Mouse (Mus musculus) MEL-GATA-1-ER (cell line): ENCODE data around the gene Tns3.
"Not testable (repeated sequence)": the region's sequence is repeated elsewhere in the genome, so short reads cannot be mapped to it uniquely, and the experiment has no call there.

ENCODE experiments used
- DNase-seq: peaks from one replicate; pipeline ENCODE4 v3.0.0-alpha.2; 2012; ENCODE audit warnings: low read depth; ENCODE audit errors: extremely low read depth

Tns3 gene

DNA sequence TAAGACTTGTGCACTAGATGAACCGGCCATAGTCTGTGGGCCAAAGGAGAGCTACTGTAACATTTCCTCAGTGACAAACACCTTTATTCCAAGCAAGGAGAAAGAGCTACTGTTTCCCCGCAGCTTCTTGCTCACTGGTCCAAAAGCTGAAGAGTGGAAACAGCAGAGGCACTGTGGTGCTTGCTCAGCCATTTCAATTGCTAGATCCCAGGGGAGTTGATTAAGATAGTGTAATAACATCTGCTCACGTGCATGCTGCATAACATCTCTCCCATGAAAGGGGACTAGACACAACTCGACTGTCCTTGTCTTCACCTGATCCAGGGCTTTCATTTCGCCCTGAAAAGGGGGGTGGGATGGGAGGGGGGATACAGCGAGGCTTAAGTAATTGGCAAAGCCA lies 41.7 kb downstream of the Tns3 start:
- no peak for DNase-seq

DNA sequence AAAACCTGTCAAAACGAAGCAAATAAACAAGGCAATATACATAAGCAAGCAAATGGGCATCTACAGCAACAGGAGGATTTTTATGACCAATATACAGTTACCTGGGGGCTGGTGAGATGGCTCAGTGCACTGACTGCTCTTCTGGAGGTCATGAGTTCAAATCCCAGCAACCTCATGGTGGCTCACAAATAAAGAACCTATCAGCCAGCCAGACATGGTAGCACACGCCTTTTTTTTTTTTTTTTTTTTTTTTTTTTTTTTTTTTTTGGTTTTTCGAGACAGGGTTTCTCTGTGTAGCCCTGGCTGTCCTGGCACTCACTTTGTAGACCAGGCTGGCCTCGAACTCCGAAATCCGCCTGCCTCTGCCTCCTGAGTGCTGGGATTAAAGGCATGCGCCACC lies 45.2 kb downstream of the Tns3 start:
- not testable (repeated sequence) for DNase-seq

DNA sequence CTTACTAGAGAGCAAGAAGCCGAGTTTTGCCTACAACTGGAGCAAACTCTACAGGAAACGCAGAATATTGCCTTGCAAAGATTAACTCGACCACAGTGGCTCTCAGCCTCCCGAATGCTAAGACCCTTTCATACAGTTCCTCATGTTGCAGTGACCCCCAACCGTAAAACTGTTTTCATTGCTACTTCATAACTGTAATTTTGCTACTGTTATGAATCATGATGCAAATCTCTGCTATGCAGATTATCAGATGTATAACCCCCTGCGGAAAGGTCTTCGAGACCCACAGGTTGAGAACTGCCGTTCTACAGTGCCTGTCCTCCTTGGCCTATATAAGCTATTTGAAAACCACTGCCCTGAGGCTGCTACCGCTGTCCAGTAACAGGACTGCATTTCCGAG lies 46.0 kb downstream of the Tns3 start:
- DNase-seq: no peak

DNA sequence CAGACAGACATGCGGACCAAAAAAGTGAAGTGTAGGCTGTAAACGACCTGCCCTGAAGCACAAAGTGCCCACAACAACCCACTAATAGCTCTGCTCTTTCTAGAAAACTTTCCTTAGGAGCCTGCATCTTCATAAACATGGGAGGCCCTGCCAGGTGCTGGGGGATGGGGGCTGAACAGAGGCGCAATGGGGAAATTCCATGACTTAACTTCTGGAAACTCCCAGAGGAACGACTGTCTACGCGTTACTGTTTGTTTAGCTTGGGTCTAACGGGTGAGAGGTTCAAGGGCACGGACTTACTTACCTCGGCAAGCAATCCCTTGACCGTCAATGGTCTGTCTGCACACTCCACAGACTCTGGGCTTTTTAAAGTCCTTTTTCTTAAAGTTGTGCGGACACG lies 48.9 kb downstream of the Tns3 start:
- no peak for DNase-seq

DNA sequence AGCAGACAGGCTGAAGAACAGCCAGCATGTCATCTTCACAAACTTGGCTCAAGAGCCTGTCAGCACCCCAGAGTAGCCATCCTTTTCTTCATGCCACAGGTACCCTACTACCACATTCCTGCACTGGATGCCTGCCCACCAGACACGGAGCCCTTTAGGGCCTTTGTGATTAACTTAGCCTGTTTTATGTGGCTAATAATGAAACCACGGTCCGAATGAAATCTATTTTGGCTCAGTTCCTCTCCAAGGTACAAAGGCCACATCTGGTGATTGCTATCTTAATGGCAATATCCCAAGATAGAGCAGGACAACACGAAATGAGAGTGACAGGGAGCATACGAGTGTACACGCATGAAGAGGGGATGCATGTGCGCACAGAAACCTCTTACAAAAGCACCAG lies 53.9 kb downstream of the Tns3 start:
- no peak for DNase-seq

DNA sequence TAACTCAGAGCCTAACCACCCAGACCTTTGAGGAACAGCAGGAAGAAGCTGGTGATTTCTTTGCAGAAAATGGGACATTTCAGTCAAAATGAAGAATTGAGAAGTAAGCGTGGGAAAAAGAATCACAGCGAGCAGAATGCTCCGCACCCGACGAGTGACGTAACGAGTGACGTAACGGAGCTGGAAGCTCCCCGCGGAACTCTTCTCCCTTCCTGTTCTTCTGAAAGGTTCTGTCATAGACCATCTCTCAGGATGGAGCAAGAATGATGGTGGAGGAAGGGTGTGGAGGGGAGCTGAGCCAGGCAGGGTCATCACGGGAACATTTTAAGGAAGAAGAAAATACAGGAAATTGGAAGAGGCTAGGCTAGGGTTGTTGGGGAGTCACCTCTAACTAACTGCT lies 54.5 kb downstream of the Tns3 start:
- DNase-seq: no peak

DNA sequence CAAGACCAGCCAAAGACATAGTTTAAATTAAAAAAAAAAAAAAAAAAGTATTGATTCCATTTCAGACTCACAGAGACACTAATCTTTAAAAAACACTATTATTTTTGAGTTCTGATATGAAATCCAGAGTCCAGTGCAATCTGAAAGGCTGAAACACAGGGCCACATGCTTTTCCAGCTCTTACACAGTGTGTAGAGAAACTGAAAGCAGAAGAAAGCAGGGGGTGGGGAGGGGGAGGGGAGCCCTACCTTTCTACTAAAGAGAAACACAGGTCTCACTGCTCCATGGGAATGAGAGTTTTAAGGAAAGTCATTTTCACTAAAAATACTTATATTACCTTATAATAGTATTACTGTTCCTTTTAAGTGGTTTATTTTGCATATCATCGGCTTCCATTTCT lies 57.2 kb downstream of the Tns3 start:
- DNase-seq: no peak

DNA sequence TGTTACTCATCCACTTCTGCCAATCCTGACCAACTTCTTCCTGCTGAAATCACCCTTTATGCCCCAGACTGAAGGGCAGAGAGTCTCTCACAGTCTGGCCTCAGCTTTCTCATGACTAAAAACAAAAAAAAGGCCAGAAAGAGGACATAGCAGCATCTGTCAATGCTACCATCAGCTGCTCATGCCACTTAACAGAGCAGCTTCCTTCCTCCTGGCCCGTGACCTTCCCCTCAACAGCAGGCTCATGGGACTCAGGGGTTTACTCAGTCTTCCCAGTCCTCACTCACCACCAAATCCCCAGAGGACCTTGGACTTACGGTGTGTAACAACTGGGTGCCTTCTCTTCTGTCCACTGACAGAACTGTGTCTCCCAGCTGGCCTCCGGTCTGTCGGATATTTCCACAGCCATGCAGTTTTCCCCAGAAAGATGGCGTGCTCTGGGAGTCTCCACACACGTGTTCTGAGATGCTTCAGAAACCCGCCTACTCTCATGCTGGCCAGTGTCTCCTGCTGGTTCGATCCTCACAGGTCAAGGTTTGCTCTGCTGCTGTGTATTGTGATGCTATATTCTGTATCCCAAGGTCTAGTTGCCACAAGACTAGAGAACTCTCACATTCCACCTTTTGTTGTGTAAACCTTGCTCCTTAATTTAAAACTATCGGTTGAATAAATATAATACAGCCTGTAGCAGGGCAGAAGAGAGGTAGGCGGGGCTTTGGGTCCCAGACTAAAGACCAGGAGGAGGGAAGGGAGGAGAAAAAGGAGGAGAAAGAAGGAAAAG lies 59.4 kb downstream of the Tns3 start:
- no peak for DNase-seq

DNA sequence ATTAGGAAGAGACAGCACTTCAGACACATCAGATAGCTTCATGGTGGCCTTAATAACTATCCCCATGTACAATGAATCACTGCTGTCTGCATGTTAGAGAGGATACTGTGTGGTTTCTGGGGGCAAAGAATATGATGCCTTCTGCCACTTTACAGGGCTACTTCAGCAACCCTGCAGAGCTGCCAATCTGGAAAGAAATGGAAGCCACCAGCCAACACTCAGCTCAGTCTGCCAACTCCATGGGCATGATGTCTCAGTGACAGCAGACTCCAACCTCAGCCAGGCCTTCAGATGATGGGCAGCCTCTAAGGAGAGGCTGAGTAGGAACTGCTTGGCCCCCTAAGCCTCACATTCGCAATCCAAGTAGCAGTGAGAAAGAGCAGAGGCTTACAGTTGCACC lies 61.7 kb downstream of the Tns3 start:
- DNase-seq: no peak

DNA sequence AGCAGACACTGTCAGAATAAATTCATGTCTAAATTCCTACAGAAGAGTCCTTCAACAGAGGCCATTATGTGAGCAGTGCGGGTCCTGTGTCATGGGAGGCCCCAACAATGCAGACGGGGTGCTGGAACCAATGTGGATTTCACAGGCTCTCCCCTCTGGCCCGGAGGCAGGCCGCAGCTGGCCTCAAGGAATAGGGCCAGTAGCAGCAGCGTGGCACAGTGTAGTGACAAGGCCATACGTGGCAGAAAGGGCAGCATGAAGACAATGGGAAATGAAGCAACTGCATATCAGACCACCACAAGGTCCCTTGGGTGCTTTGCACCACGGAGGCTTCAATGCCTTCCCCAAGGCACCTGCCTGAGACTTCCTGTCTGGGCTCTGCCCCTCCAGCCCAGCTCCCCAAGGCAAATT lies 62.9 kb downstream of the Tns3 start:
- DNase-seq: no peak

DNA sequence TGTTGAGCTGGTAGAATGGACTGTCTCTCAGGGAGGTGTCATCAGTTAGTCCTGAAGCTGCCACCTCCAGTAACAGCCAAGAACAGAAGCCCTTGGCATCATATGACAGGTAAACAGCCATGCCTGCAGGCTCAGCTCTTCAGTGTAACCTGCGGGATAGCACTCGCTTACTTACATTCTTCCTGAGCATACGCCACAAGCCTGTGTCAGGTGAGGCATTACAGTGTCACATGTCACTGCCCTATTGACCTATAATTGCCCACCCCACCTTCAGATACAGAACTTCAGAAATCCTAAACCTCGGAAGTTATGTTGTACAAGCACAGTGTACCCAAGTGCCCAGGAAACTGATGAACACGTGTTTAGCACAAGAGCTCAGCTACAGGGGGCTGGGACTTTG lies 68.7 kb downstream of the Tns3 start:
- no peak for DNase-seq

DNA sequence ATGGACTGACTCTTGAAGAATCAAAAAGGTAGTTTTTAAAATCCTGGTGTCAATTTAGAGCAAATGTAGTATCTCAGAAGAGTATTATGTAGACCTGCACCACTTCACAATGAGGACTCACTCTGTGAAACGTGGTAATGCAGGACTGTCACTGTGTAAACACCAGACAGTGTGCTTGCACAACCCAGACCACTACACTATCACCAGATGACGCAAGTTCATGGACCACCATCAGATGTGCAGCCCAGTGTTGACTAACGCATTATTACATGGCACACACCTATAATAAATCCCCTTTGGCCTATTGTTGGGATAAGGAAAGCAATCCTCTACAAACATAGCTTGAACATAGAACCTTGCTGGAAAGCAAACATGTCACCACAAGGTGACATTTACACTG lies 71.2 kb downstream of the Tns3 start:
- DNase-seq: no peak

DNA sequence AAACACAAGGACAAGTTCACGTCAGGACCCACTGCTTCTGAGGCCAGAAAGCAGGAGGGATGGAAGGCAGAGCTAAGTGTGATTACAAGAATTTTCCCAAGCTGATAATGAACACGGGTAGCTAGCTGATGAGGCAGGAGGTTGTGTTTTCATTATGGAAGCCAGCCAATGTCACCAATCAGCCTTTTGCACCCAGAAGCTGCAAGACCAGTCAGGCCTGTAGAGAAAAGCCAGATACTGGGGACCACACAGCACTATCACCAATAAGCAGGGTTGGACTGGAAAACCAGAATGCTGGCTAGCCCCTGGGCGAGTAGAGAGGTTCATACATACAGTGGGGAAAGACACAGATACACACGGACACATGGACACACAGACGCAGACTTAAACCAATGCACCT lies 73.1 kb downstream of the Tns3 start:
- DNase-seq: no peak

DNA sequence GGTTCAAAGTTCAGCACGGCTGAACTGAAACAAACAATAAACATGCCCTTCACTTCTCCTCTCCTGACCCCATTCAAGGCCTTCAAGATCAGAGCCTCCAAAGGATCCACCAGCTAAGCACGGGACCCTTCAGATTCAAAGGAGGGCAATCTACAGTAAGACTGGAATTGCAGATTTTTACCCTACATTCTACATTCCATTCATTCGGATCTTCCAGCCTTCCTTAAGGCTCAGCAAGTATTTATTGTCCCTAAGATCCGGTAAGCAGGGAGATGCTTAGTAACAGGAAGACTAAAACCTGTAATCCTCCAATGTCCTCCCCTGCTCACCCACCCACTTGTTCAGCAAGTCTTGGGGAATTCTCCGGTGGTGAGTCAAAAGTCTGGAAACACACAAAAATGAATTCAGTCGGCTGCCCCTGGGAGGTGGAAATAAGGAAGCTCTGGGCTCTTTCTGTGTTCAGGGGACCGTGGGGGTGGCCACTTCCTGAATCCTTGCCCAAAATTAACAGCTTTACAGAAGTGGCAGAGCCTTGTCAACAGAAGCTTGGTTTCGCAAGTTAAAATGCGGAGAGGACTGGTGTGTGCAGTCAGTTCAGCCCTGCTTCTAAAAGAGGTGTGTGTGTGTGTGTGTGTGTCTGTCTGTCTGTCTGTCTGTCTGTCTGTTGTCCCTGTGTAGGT lies 75.0 kb downstream of the Tns3 start:
- no peak for DNase-seq

DNA sequence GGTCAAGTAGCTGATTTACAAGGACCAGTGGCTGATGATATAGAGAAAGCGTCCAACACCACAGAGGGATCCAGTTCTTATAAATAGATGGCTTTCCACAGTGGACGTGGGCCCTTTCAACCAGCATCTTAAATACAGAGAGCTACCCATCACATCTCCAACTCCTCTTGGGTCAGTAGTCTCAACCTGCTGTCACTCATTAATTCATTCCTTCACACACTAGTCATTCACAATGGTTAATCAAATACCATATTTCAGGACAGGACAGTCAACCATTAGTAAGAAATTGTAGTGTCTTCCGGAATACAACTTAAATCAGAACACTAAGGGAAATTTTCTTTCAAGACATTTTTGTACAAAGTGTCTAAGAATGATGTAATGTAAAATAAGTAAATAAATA lies 76.4 kb downstream of the Tns3 start:
- no peak for DNase-seq

DNA sequence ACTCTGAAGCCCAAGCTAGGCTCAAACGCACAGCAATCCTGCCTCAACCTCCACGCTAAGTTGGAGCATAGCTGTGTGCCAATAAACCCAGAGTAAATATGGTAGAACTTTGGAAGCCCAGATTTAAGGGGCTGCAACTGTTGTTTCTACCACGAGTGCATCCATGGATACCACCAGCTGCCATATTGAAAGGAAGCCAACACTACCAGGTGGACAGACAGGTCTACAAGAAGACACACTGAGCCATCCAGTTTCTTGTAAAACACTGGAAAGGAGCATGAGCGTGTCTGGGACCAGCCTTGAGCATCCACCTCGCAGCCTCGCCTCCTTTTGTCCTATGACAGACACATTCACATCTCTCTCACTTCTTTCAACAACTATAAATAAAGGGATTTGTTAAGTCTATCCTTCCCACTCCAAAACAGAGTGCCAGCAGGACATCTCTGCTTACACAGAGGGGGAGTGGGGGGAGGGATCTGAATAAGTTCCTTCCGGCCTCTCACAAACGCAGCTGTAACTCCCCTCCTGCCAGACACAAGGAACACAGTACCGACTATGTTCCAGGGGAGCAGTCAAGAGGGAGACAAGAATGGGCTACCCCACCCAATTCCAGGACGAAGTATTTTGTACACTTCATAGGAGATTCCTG lies 77.2 kb downstream of the Tns3 start:
- no peak for DNase-seq

DNA sequence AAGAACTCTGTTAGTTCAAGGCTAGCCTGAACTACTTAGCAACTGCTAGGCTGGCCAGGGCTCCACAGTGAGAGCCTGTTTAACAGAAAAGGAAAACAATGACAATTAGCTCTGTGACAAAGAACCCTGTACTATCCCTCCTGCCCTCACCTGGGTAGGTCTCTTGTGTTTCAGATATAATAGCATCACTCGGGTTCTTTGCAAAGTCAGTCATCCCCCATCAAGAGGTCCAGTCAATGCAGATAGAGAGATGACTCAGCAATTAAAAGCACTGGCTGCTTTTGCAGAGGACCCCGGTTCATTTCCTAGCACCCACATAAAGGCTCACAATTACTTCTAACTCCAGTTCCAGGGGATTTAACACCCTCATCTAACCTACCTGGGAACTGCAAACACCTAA lies 78.0 kb downstream of the Tns3 start:
- no peak for DNase-seq

DNA sequence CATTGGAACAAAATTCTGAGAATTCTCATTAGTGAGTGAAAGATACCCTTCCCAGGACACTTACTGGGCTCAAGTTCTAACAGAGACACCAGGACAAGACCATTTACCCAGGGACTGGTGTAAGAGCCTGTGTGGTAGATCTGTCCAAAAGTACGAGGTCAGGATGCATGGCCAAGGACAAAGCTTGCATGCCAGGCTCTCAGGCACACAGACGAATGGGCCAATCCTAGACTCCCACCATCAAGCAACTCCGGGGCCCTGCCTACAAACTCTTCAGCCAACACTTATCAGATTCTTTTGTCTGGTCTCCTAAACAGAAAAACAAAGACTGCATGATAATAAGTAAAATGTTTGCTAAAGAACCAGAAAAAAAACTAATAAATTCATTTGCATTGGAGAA lies 78.6 kb downstream of the Tns3 start:
- DNase-seq: no peak

DNA sequence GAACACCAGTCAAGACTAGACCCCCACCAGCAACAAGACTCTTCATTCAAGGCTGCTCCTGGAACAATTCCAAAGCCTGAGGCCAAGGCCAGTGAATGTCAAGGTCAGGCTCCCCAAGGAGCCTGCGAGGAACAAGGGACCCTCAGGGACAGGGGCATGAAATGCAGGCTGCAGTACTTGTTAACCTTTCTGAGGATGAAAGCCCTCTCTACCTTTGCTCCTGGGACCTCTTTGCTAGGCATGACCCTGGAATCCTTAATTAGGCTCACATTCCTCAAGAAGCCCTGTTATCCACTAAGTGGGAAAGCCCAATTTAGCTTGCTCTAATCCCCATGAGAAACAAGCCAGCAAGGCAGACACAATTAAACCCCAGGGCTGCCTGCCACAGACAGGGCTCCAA lies 79.4 kb downstream of the Tns3 start:
- DNase-seq: no peak

DNA sequence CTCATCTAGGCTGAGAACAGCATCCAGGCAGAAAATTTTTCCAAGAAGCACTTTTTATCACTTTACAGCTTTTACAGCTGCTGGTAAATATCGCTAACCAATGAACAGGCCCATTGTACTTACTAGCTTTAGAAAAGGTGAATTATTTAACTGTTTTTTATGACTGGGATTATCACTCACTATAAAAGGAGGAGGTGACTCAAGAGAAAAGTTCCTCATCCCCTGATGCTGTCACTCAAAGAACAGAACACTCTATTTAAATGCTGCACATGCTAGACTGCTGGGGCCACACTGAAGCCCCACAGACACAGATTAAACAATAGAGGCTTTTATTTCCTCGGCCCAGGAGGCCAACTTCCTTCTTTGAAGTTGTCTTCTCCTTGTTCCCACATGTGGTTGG lies 80.0 kb downstream of the Tns3 start:
- no peak for DNase-seq

DNA sequence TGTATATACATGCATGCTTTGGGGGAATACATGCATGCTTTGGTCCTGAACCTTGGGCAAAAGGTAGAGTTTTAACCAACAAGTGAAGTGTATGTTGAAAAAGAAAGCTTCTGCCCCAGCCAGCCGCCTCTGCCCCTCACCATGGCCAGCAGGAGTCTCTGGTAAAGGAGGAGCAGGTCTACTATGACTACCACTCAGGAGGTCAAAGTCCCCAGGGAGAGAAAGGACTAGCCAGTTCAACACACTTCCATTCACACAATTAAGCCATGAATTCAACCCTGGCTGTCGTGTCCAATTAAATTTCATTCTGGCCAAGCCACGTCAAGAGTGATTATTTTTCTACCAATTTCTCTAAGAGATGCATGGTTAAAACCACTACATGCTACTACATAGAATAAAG lies 81.2 kb downstream of the Tns3 start:
- no peak for DNase-seq

DNA sequence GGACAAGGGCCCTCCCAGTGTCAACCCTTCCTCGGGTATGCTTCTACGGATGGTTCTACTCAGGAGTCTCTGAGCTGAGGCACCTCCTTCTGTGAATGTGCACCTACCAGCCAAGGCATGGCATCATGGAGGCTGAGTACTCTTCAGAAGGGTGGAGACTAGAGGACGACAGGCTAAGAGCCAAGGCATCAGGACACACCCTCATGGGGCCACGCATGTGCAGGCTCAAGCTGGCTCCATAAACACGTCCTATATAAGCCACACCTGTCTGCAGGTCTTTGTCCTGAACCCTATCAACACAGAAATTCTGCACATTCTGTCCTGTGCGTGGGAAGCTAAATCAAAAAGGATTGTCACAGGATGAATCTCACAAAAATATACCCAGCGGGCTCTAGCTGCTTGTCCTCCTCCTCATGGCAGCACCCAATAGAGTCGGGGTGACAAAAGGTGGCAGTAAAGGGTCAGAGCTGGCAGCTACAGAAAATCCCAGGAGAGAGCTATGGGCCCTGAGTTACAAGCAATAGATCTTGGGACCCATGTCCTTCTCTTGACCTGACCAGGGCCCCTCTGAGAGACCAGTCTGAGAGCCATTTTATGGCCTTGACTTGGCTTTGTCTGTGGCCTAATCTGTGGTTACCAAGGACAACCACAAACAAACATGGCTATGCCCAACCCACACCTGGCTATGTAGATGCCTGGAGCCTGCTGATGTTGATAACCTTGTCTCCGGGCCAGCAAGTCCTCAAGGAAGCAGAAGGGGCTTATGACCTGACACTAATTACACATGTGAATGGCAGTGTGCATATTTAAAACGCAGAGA lies 82.0 kb downstream of the Tns3 start:
- no peak for DNase-seq
